Mouse (Mus musculus) cerebellum, adult 9-10 months (tissue): ENCODE data around the gene Dzank1.

Experiments
- DNase-seq: peaks from one replicate; pipeline ENCODE4 v3.0.0; 2022

Gene Dzank1

GRCm38 (mm10) chr2:144465876-144466575, 61.2 kb downstream of the Dzank1 start:
- DNase-seq = no peak

GRCm38 (mm10) chr2:144464799-144465760, 62.1 kb downstream of the Dzank1 start:
- no peak for DNase-seq

GRCm38 (mm10) chr2:144464182-144464581, 63.0 kb downstream of the Dzank1 start:
- DNase-seq = no peak

- DNase-seq = peak; percentile 91
These were observed 68.0 kb downstream of the Dzank1 start for GRCm38 (mm10) chr2:144458975-144459754.

- no peak for DNase-seq
These were observed 68.9 kb downstream of the Dzank1 start for GRCm38 (mm10) chr2:144458355-144458754.

- peak; percentile 76 for DNase-seq
These were observed 74.7 kb downstream of the Dzank1 start for GRCm38 (mm10) chr2:144452364-144453008.

GRCm38 (mm10) chr2:144450378-144450777, 76.8 kb downstream of the Dzank1 start:
- DNase-seq = no peak

- DNase-seq = no peak
These were observed 80.7 kb downstream of the Dzank1 start for GRCm38 (mm10) chr2:144446360-144446999.

- DNase-seq = no peak
These were observed 85.8 kb downstream of the Dzank1 start for GRCm38 (mm10) chr2:144441386-144441915.

GRCm38 (mm10) chr2:144439191-144439700, 88.0 kb downstream of the Dzank1 start:
- DNase-seq = no peak

- DNase-seq = no peak
These were observed 88.8 kb downstream of the Dzank1 start for GRCm38 (mm10) chr2:144438424-144438823.

- DNase-seq = no peak
These were observed 91.5 kb downstream of the Dzank1 start for GRCm38 (mm10) chr2:144435679-144436078.

GRCm38 (mm10) chr2:144431286-144431825, 95.9 kb downstream of the Dzank1 start:
- DNase-seq = no peak

- no peak for DNase-seq
These were observed 98.0 kb downstream of the Dzank1 start for GRCm38 (mm10) chr2:144429171-144429570.

GRCm38 (mm10) chr2:144428659-144429058, 98.6 kb downstream of the Dzank1 start:
- no peak for DNase-seq

GRCm38 (mm10) chr2:144427852-144428251, 99.4 kb downstream of the Dzank1 start:
- DNase-seq = no peak

- DNase-seq = no peak
These were observed 101.5 kb downstream of the Dzank1 start for GRCm38 (mm10) chr2:144425761-144426160.

GRCm38 (mm10) chr2:144422094-144422675, 105.0 kb downstream of the Dzank1 start:
- DNase-seq = no peak
